Mouse (Mus musculus): ENCODE results near the gene Apol7a. TPM values are rescaled to one million over a fixed set of nuclear protein-coding genes. Genes with fewer than 3 reads are reported as not detected.
A peak's percentile ranks its signal among the peaks of the same experiment; 100 is the strongest.
"Not testable (repeated sequence)": the region's sequence is repeated elsewhere in the genome, so short reads cannot be mapped to it uniquely, and the experiment has no call there.

Apol7a gene
- polyA plus RNA-seq, 2 experiments = 0.26 to 0.56 TPM

DNA sequence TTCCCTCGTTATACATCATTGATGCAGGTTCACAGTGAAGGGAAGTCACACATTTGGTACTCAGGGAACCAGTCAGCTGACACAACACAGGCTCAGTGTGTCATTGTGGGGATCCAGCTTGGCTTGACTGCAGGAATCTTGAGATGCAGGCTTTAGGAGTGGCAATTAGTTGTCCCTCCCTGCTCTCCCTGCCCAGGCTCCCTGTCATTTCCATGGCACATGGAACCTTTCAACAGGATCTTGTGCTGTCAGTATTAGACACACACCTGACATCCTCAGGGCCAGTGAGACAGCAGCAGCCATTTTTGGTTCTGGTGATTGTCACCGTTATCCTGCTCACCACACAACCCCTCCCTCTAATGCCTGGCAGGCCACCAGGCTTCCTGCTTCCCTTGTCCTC, 16.7 kb upstream of the Apol7a start:
- not testable (repeated sequence) for H3K27ac ChIP-seq; H3K36me3 ChIP-seq (replicated peaks; ENCODE audit: control insufficient read depth, insufficient read depth, low read depth); H3K9me3 ChIP-seq (ENCODE audit: control insufficient read depth, low read length); H3K4me1 ChIP-seq (replicated peaks; ENCODE audit: control insufficient read depth in 2 of 2, insufficient read depth in 2 of 2, low read length in 1 of 2); H3K4me2 ChIP-seq (ENCODE audit: low read depth); H3K27me3 ChIP-seq (ENCODE audit: control insufficient read depth, insufficient read depth, low read length); H3K9ac ChIP-seq (replicated peaks); ATAC-seq (ENCODE audit: insufficient read depth); H3K4me3 ChIP-seq (ENCODE audit: insufficient read depth in 1 of 2, low read depth in 2 of 2, low read length in 2 of 2); DNase-seq (ENCODE audit: low read depth in 3 of 3, low spot score in 3 of 3)
- 35% methylated on average over 2 of the region's 2 CpGs for WGBS (ENCODE audit: insufficient replicate concordance)

DNA sequence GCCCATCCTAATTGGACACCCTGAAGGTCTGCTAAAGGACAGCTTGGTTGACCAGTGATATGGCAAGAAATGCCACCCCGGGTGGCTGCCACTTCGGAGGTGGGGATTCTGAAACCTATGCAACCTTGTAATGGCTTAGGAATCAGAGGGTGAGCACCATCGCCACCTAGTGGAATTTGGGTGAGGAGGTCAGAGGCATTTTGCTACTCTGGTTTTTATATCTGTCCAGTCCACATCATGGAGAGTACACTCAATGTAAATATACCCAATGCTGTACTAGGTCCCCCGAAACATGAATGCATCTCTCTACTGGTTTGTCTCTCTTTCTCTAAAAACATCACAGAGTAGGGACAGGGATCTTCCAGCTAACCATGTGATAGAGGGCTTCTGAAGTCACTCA, 13.8 kb upstream of the Apol7a start:
- H3K4me1 ChIP-seq (replicated peaks; ENCODE audit: control insufficient read depth in 2 of 2, insufficient read depth in 2 of 2, low read length in 1 of 2); ATAC-seq (ENCODE audit: insufficient read depth); DNase-seq (ENCODE audit: low read depth in 3 of 3, low spot score in 3 of 3); H3K4me2 ChIP-seq (ENCODE audit: low read depth); H3K36me3 ChIP-seq (replicated peaks; ENCODE audit: control insufficient read depth, insufficient read depth, low read depth); H3K9me3 ChIP-seq (ENCODE audit: control insufficient read depth, low read length); H3K9ac ChIP-seq (replicated peaks); H3K4me3 ChIP-seq (ENCODE audit: insufficient read depth in 1 of 2, low read depth in 2 of 2, low read length in 2 of 2); H3K27me3 ChIP-seq (ENCODE audit: control insufficient read depth, insufficient read depth, low read length); H3K27ac ChIP-seq: not testable (repeated sequence)
- peak; percentile 33; the same call in 1 of the 2 replicates for TF ChIP-seq CTCF (IDR thresholded peaks at IDR 0.05; ENCODE audit: low read depth)
- WGBS (ENCODE audit: insufficient replicate concordance) = 19% methylated on average over 4 of the region's 4 CpGs

DNA sequence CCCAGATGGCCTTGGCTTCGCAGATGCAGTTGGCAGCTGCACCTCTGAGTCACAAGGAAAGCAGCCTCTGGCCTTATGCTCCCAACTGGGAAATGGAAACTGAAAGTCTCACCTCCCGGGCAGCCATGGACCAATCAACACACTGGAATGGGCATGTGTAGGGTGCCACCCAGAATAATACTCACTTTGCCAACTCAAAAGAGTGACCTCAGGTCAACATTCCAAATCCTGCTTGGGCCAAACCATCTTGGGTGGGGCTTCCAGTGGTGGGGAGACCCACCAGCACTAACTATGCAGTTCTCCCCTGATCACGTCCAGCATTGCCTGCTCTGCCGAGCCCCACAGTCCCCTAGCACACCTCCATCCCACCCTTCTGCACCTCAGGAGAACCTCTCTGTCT, 12.1 kb upstream of the Apol7a start, which contains the start of gene Apol9a:
TSS of gene Apol9a (minus strand) at position 101 of the 400 bp plus-strand sequence.
- not testable (repeated sequence) for H3K4me2 ChIP-seq (ENCODE audit: low read depth); H3K27me3 ChIP-seq (ENCODE audit: control insufficient read depth, insufficient read depth, low read length); H3K4me1 ChIP-seq (replicated peaks; ENCODE audit: control insufficient read depth in 2 of 2, insufficient read depth in 2 of 2, low read length in 1 of 2); H3K4me3 ChIP-seq (ENCODE audit: insufficient read depth in 1 of 2, low read depth in 2 of 2, low read length in 2 of 2); H3K27ac ChIP-seq; H3K9ac ChIP-seq (replicated peaks); H3K36me3 ChIP-seq (replicated peaks; ENCODE audit: control insufficient read depth, insufficient read depth, low read depth); ATAC-seq (ENCODE audit: insufficient read depth); H3K9me3 ChIP-seq (ENCODE audit: control insufficient read depth, low read length); DNase-seq (ENCODE audit: low read depth in 3 of 3, low spot score in 3 of 3)
- 63% methylated on average over 1 of the region's 4 CpGs for WGBS (ENCODE audit: insufficient replicate concordance)

DNA sequence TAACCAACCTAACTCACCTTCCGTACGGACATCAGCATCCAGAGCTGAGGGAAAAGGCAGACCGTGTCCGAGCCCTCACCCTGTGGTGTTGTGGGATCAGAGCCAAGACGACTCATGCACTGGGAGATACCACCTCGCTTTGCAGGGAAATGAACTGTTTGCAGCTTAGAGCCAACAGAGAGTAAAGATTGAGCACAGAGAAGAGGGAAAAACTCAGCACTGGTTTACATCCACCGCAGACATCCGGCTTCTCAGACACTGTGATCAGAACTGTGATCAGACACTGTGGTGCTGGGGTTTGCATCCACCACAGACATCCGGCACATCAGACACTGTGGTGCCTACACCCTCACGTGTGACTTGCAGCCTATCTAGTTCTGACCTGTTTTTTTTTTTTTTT, 7.5 kb upstream of the Apol7a start:
- 63% methylated on average over 10 of the region's 10 CpGs for WGBS (ENCODE audit: insufficient replicate concordance)
- not testable (repeated sequence) for H3K9me3 ChIP-seq (ENCODE audit: control insufficient read depth, low read length); H3K4me3 ChIP-seq (ENCODE audit: insufficient read depth in 1 of 2, low read depth in 2 of 2, low read length in 2 of 2); DNase-seq (ENCODE audit: low read depth in 3 of 3, low spot score in 3 of 3); H3K27me3 ChIP-seq (ENCODE audit: control insufficient read depth, insufficient read depth, low read length); H3K27ac ChIP-seq; H3K4me1 ChIP-seq (replicated peaks; ENCODE audit: control insufficient read depth in 2 of 2, insufficient read depth in 2 of 2, low read length in 1 of 2); H3K9ac ChIP-seq (replicated peaks); H3K4me2 ChIP-seq (ENCODE audit: low read depth); H3K36me3 ChIP-seq (replicated peaks; ENCODE audit: control insufficient read depth, insufficient read depth, low read depth); ATAC-seq (ENCODE audit: insufficient read depth)

DNA sequence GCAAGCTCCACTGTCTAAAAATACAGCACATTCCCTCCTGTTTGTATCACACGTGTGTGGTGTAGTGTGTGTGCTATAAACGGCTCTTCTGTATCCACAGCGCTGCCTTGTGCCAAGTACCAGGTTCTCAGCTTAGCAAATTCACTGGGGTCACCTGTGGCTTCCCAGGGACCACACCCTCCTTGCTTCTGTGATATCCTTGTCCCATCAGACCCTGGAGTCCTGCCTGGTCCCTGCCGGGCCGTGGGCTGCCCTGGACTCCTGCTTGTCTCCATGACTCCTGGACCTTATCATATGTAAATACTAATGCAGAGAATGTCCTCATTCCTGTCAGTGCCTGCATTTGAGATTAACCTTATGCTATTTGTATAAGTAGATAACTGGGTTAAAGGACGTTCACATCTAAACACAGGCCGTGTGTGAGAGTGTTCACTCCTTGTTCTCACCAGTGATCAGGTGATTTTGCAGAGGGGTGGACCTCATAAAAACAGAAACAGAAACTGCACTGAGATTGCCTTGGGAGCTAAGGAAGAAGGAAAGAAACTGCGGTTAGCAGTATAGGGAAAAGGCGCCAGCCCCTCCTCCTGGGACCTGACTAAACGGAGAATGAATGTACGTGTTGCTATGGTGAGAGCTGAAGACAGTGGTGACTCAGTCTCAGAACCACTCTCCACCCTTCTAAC, 1.3 kb downstream of the Apol7a start:
- WGBS (ENCODE audit: insufficient replicate concordance) = 58% methylated on average over 11 of the region's 11 CpGs
- DNase-seq (ENCODE audit: low read depth in 3 of 3, low spot score in 3 of 3); H3K27ac ChIP-seq; H3K4me3 ChIP-seq (ENCODE audit: insufficient read depth in 1 of 2, low read depth in 2 of 2, low read length in 2 of 2); H3K27me3 ChIP-seq (ENCODE audit: control insufficient read depth, insufficient read depth, low read length); H3K4me1 ChIP-seq (replicated peaks; ENCODE audit: control insufficient read depth in 2 of 2, insufficient read depth in 2 of 2, low read length in 1 of 2); H3K9ac ChIP-seq (replicated peaks); H3K4me2 ChIP-seq (ENCODE audit: low read depth); H3K9me3 ChIP-seq (ENCODE audit: control insufficient read depth, low read length); H3K36me3 ChIP-seq (replicated peaks; ENCODE audit: control insufficient read depth, insufficient read depth, low read depth): not testable (repeated sequence)
- peak; percentile 52; the same call in 1 of the 2 replicates for ATAC-seq (ENCODE audit: insufficient read depth)

DNA sequence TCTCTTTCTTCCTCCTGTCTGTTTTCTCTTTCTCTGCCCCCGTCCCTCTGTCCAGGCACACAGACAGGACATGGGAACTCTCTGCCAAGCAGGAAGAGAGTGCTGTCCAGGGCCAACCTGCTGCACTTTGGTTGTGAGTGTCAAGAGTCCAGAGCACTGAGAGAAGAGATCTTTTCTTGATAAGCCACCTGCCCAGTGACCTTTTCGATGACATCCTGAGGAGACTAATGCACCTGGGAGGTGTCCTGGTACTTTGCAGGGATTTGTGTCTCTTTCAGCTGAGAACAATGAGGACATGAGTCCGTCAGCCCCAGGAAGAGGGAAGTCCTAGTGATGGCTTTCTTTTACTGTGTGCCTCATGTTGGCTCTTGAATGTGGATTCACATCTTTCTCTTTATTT, 5.1 kb downstream of the Apol7a start:
- not testable (repeated sequence) for ATAC-seq (ENCODE audit: insufficient read depth); H3K4me3 ChIP-seq (ENCODE audit: insufficient read depth in 1 of 2, low read depth in 2 of 2, low read length in 2 of 2); H3K36me3 ChIP-seq (replicated peaks; ENCODE audit: control insufficient read depth, insufficient read depth, low read depth); H3K4me2 ChIP-seq (ENCODE audit: low read depth); H3K4me1 ChIP-seq (replicated peaks; ENCODE audit: control insufficient read depth in 2 of 2, insufficient read depth in 2 of 2, low read length in 1 of 2); H3K9ac ChIP-seq (replicated peaks); H3K9me3 ChIP-seq (ENCODE audit: control insufficient read depth, low read length); H3K27me3 ChIP-seq (ENCODE audit: control insufficient read depth, insufficient read depth, low read length); H3K27ac ChIP-seq; DNase-seq (ENCODE audit: low read depth in 3 of 3, low spot score in 3 of 3)
- 29% methylated on average over 3 of the region's 3 CpGs for WGBS (ENCODE audit: insufficient replicate concordance)

All from liver, embryonic 14.5 days (tissue).